Mouse (Mus musculus): ENCODE data around the gene Lrrc10b.

The Lrrc10b gene

DNA sequence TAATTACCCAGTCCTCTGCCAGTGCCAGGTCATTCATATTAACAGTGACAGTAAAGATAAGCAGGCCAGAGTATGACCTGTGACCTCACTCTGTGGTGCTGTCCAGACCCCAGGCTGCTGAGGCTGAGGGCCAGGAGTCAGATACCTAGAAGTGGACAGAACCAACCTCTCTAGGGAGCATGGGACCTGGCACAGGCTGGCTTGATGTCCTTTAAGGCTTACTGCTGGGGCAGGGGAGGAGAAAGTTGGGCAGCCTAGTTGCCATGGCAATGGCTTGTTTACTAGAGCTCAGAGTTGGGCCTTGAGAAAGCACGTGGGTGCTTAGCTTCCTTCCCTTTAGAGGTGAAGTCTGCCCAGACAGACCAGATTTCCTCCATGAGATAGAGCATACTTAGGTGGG, 20.5 kb downstream of the Lrrc10b start:
- no peak for DNase-seq

DNA sequence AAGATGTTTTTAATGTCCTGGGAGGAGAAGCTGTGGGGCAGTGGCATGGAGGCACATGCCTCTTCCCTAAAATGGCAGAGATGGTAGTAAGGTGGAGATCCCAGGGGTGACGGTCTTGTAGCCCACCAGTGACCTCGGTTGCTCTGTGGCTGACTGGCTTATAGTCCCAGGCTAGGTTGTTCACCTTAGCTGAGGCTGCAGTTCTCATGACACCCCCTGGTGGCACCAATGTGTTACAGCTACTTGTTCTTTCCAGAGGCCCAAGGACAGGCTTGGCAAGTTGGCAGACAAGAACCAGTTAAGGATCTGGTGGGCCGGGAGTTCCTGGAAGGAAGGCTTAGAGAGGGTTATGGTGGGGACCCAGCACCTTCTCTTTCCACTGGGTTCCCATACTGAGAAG, 21.4 kb downstream of the Lrrc10b start:
- peak; percentile 85 for DNase-seq

DNA sequence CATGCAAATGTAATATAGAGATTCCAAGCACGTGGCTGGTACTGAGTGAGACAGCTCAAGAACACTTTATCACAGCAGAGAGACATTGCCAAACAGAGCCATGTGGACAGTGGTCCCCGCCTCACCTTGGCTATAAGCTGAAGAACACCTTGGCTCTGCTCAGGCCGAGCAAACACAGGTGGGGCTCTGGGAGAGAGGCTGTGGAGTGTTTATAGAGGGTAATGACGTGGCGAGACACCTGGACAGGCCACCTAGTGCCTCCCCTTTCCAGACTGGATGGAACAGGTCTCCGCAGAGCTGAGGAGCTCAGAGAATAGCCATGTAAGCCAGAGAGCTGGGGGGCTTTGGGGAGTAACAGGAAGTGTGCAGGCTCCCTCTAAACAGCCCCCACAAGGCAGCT, 22.3 kb downstream of the Lrrc10b start:
- DNase-seq: no peak

DNA sequence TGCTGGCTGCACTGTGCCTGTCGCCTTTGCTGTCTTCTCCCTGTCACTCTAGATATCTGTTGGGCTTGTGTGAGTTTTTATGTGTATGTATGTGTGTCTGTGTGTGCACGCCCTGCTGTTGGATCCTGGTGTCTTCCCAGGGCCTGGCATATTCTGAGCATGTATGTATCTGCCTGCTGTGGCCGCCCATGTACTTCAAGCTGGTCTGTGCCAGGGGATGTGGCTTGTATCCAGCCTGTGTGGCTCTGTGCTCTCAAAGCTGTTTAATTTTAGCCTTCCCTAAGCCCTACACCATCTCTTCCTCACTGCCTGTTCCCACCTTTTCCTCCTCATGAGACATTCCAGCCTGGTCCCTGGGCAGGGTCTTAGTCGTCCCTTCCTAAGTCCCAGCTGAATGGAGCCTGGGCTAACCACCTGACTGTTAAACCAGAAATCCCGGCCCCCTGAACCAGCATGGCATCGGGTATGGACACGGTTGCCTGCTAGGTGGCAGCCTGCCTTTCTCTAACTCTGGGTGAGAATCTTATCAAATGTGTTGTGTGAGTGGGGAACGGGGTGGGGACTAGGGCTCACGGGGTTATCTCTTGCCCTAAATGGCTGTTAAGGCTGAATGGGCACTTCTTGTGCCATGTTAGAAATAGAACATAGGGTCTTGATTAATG, 23.3 kb downstream of the Lrrc10b start:
- peak; percentile 28 for DNase-seq

DNA sequence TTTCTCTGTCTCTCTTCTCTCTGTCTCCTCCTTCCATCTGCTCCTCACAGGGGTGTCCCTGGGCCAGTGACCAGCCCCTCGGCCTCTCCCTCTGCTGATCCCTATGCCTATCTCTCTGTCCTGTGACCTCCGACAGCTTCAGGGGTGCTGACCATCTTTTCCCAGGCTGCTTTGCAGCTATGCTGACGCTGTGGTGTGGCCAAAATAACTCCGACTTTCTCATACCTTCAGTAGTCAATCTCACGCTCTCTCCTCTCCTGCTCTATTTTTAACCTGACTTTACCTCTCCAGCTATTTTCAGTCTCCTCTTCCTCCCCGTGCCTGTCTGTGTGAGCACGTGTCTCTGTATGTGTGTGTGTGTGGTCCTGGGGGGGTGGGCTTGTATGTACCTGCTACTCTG, 24.0 kb downstream of the Lrrc10b start:
- no peak for DNase-seq

DNA sequence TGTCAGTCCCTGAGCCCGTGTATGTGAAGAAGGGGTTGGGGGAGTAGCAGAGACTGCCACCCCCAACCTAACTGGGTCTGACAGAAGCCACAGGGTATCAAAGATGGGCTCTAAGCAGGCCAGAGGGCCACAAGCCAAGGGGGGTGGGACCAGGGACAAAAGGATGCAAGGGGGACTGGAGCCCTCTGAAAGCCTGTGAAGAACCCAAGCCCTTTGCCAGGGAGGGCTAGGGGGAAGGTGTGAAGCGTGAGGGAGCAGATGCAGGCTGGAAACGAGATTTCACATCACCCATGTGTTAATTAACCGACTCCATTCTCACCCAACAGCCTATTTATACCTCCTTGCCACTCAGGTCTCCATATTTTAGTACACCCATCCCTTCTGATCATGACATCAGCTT, 25.4 kb downstream of the Lrrc10b start:
- peak; percentile 26 for DNase-seq

DNA sequence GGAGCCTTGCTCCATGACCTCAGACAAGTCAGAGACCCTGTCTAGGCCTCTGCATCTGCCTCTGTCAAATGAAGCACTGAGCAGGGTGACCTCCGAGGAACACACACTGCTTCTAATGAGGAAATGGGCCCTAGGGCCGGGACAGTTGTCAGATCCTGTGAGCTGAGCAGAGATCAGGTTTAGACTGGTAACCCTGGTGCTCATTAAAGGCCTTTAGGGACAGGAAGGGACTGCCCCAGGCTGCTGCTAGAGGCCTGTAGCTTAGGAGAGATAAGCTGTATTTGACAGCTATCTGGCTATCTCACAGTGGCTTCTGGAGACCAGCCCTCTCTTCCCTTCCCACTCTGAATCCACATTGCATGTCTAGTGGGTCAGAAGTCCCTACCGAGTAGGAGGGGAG, 25.9 kb downstream of the Lrrc10b start:
- no peak for DNase-seq

DNA sequence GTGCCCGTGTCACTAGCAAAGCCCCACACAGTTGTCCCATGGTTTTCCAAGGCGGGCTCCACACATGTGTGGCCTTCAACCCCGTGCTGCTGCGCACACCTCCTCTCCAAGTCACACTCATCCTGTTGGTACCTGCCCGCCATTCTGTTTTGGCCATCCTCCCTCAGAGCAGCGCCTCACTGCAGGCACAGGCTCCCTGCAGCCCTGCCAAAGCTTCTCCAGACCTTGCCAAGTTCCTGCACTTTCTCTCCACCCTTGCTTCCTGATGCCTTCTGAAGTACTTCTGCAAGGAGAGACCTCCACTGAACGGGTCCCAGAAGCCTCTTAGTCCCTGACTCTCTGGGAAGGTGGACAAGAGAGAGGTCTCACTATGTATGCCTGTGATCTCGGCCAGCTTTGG, 27.9 kb downstream of the Lrrc10b start:
- DNase-seq: peak; percentile 46

DNA sequence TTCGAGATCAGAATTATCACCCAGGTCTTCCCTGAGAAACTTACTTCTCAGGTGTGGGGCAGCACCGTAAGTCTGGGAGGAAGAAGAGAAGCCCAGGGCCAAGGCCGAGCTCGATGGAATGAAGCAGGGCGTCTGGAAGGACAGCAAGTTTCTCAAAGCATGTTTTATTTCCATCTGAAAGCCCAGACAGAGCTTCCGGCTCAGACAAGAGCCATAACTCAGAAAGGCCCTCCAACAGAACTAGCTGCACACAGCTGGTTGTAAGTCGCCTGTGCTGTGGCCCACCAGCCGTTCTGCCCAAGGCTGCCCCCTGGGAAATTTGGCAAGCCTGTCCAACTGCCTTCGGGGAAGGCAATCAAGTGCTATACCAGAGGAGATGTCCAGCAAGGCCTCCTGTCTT, 29.8 kb downstream of the Lrrc10b start:
- no peak for DNase-seq

DNA sequence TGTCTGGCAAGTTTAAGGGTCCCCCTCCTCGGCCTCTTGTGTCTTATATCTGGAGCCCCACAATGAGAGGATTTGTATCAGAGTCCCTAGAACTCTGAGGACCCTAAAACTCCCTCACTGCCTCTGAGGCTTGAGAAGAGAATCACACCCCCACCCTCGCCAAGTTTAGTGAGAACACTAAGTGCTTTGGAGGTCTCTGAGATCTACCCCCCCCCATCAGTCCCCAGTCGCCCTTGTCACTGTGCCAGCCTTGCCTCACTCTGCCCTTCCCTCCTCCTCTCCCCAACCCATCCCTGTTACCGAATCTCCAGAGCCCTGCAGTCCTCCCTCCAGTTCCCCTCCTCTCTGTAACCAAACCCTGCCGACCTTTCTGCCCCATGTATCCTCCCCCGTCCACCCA, 30.5 kb downstream of the Lrrc10b start:
- no peak for DNase-seq

DNA sequence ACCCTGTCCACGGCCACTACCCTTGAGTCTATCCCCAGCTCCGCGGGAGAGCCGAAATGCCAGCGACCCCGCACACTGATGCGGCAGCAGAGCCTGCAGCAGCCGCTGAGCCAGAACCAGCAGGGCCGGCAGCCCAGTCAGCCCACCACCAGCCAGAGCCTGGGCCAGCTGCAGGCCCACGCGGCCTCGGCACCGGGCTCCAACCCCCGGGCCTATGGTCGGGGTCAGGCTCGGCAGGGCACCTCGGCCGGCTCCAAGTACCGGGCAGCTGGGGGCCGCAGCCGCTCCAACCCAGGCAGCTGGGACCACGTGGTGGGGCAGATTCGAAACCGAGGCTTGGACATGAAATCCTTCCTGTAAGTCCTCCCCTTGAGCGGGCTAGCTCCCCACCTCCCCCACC, 31.0 kb downstream of the Lrrc10b start:
- no peak for DNase-seq

DNA sequence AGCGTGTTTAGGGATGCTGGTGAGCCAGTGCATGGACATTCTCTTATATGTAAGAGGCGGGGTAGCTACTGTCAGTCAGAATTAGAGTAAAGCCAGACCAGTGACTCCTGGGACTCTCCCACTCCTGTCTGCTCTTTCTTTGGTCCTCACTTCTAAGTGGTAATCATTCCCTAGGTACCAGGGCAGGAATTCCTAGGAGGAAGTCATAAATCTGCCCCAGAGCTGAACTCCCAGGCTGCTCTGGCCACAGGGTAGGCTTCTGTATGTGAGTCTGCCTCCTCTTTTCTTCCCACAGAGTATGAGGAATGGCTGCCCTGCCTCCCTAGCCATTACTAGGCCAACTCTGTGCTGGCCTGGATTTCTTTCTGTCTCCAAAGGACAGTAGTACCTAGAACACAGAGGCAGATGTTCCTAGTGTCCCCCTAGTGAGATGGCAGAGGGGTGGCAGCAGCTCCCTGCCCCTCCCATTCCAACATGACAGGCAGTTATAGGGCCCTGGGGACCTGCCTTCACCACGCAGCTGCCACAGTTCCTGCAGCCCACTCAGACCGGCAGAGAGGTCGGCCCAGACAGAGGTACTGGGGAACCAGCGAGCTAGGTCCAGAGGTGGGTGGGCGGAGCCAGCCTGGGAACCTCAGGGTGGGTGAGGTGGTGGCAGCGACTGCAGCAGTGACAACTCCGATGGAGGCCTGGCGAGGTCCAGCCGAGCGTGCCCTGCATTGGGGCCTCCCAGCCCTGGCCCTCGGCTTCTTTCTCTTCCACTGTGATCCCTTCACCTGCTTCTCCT, 31.6 kb downstream of the Lrrc10b start:
- peak; percentile 27 for DNase-seq

DNA sequence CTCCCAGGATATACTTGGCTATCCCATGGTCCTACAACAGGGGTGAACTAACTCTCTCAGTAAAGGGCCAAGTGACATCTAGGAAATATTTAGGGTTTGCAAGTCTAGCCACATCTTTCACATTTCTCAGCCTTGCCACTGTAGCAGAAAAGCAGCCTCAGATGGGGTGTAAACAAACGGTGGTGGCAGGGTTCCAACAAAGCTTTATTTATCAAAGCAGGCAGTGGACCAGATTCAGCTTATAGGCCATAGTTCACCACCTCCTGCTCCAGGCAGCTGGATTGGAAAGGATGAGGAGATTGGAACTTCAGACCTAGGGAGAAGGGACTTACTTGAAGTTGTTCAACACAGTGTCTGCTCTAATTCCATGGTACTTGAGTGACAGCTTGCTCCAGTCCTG, 32.5 kb downstream of the Lrrc10b start:
- DNase-seq: no peak

DNA sequence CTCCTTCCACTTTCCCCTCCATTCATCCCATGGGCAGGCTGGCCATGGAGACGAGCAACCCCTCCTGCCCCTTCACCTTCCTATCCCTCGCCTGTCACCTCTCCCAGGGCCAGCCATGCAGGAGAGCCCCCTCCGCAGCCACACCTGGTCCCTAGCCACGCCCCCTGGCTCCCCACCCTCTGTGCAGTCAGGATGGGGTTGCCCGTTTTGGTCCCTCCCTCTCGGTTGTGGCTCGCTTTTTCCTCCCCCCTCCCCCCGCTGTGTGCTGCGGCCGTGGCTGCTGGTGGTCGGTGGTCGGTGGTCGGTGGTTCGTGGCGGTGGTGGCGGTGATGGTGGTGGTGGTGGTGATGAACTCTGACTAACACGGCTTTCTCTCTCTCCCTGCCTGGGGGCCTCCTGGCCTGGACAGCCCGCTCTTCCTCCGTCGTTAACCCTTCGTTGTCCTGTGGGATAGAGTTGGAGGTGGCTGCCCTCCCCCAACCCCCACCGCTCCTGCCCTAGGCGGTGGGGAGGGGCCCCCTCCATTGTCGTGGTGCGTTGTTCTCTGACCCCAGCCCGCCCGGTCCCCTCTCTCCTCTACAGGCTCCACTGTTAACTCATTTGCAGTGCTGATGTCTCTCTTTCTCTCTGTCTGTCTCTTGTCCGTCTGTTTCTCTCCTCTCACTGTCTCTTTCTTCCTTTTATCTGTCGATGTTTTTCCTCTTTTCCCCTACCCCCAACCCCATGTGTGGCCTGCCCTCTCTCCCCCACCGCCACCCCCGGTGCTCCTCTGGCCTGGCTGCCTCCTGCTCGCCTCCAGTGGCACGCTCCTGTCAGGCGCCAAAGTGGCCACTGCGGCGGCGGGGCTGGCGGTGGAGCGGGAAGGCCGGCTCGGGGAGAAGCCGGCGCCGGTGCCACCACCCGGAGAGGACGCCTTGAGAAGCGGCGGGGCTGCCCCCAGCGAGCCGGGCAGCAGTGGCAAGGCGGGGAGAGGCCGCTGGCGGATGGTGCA, 35.0 kb downstream of the Lrrc10b start:
- DNase-seq: no peak

DNA sequence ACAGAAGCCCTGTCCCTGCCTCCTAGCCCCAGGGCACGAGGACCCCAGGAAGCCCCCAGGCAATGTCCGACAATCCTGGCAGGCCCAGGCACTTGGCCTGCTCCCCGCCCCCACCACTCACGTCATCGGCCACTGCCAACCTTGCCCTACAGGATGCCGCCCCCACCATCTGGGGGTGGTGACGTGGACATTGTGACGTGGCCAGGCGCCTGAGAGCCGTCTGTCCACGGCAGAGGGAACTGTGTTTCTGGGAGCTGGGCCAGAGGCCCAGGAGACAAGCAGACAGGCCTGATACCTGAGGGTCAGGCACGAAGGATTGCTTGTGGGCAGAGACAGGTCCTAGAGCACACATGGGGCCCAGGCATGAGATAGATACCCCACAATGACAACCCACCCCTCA, 39.8 kb downstream of the Lrrc10b start:
- DNase-seq: peak; percentile 97

DNA sequence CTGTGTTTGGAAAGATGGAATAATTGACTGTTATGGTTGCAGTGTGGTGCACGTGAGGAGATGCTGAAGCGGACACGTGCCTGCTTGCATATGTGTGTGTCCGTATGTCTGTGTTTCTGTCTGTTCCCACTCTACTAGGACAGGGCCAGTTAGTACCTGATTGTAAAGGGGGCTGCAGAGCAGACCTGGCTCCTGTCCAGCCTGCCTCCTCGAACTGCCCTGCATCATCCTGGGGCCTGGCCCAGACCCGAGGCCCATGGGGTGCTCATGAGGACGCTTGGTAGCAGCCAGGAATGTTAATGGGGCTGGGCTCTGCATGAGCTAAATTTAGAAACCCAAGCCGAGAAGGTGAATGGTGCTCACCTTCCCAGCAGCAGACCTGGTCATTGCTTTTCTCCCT, 40.4 kb downstream of the Lrrc10b start:
- peak; percentile 79 for DNase-seq

DNA sequence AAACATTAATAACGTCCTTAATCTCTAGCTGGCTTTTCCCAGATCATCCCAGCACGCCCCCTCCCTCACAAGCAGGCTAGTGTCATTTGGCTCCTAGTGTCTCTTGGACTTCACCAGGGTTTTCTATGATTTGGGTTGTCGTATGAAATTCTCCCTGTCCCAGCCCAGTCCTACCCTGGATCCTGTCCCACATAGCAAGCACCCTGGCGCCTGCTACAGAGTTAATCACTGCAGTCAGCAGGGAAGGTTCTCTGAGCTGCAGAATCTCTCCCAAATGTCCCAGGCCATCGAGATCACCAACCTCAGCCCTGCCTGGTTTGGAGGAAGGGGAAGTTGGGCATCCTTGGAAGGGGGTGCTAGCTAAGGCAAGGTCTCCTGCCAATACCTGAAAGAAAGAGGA, 41.8 kb downstream of the Lrrc10b start:
- DNase-seq: no peak

DNA sequence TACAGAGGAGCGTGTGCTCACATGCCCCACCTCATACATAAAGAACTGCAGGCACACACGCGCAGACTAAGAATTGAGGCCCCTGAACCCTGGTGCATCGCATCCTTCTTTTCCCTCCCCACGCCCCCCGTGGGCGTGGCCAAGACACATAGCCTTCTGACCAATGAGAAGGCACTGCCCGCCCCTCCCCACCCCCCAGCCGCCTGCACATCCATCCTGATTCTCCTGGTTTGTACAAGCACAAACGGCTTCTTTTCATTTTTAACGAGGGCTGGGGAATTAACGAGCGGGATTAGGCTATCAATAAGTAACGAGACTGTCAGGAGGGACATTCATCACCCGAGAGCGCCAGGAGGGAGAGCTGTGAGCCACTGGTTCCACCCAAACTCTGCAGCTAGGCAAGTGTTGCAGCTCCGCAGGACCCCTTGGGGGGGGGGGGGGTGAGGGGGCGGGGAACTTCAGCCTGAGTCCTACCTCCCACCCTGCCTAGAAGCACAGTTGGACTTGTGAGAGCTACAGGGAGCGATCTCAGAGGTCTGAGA, 43.5 kb downstream of the Lrrc10b start:
- no peak for DNase-seq

All from cerebellum, adult 8-10 months (tissue).